Mouse (Mus musculus) neutrophil, adult 5-6 weeks (primary cell): Measurements from ENCODE around the gene Klhl15. TPM values are rescaled to one million over a fixed set of nuclear protein-coding genes. Genes with fewer than 3 reads are reported as not detected.

Experiments used
- ATAC-seq: fragments of 151-379, 151-347 bp; 2 replicates; pipeline ENCODE4 v1.8.0; 2017; ENCODE audit warnings: mild to moderate bottlenecking, moderate TSS enrichment; ENCODE audit not compliant: insufficient number of reproducible peaks, poor library complexity, low FRiP score, severe bottlenecking; ENCODE audit errors: extremely low read depth
- total RNA-seq: library from RNA; stranded (forward); fragments of 200-1000 nt; gene quantifications from 2 replicates; pipeline ENCODE4 v1.2.3, GENCODE M21; 2017

Klhl15 gene
- 10.1 and 13.3 TPM in 2 replicates for total RNA-seq

GRCm38 (mm10) chrX:94234532-94235189 is at the start of gene Klhl15:
TSS of gene Klhl15 (plus strand) at chrX:94234599.
- peak; percentile 85 for ATAC-seq

GRCm38 (mm10) chrX:94185156-94185555 is 49.2 kb upstream of the Klhl15 start:
- ATAC-seq, result no peak

GRCm38 (mm10) chrX:94193901-94194300 is 40.5 kb upstream of the Klhl15 start:
- 0 out of 2 replicates have a peak, but pooled peaks have one; percentile 58 for ATAC-seq

- no peak for ATAC-seq
Measured at GRCm38 (mm10) chrX:94197789-94198188, 36.6 kb upstream of the Klhl15 start.

GRCm38 (mm10) chrX:94212264-94212596 is 22.2 kb upstream of the Klhl15 start:
- no peak for ATAC-seq

GRCm38 (mm10) chrX:94212597-94213321 is 21.6 kb upstream of the Klhl15 start, which contains the start of gene Eif2s3x:
TSS of gene Eif2s3x (minus strand) at chrX:94212862.
- peak; percentile 89 for ATAC-seq

- ATAC-seq, result no peak
Measured at GRCm38 (mm10) chrX:94213384-94213783, 21.0 kb upstream of the Klhl15 start.

GRCm38 (mm10) chrX:94233432-94233831 is 967 bp upstream of the Klhl15 start:
- no peak for ATAC-seq

- ATAC-seq, result peak; percentile 42; the same call in 1 of the 2 replicates
Measured at GRCm38 (mm10) chrX:94233936-94234531, 365 bp upstream of the Klhl15 start.

- no peak for ATAC-seq
Measured at GRCm38 (mm10) chrX:94235190-94235555, 774 bp downstream of the Klhl15 start.

- ATAC-seq, result no peak
Measured at GRCm38 (mm10) chrX:94235601-94236000, 1.2 kb downstream of the Klhl15 start.

- ATAC-seq, result no peak
Measured at GRCm38 (mm10) chrX:94288923-94289322, 54.5 kb downstream of the Klhl15 start.

GRCm38 (mm10) chrX:94302928-94303327 is 68.5 kb downstream of the Klhl15 start:
- ATAC-seq, result no peak

- no peak for ATAC-seq
Measured at GRCm38 (mm10) chrX:94321036-94321902, 86.9 kb downstream of the Klhl15 start.

Other genes with a start within 250 kb of the Klhl15 start
- gene Zfx, start 110.9 kb upstream of the Klhl15 start, total RNA-seq, result 40.6 and 44.2 TPM in 2 replicates
- gene Eif2s3x, start 21.7 kb upstream of the Klhl15 start, total RNA-seq, result 69.7 and 81.2 TPM in 2 replicates
- not detected in 2 replicates for gene Fam90a1b, start 132.2 kb downstream of the Klhl15 start, total RNA-seq
- 3.4 and 6.9 TPM in 2 replicates for gene Apoo, start 132.5 kb downstream of the Klhl15 start, total RNA-seq